Mouse (Mus musculus): ENCODE results near the gene Klhl26.

Klhl26 gene

DNA sequence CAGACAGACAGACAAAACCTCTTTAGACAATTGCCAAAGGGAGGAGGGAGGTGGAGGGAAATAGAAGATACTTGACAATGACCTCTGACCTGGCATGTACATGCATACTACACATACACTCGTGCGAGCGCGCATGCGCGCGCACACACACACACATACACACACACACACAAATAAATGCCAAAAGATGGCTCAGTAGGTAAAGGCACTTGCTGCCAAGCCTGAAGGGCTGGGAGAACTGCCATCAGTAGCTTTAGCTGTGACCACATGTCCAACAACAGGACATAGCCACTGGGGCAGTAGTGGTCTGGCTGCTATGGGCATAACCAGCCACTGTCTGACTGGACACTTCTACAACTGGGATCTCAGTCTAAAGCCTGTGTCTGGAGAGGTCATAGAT, 4.9 kb downstream of the Klhl26 start:
- no peak for DNase-seq (ENCODE audit: low spot score)

DNA sequence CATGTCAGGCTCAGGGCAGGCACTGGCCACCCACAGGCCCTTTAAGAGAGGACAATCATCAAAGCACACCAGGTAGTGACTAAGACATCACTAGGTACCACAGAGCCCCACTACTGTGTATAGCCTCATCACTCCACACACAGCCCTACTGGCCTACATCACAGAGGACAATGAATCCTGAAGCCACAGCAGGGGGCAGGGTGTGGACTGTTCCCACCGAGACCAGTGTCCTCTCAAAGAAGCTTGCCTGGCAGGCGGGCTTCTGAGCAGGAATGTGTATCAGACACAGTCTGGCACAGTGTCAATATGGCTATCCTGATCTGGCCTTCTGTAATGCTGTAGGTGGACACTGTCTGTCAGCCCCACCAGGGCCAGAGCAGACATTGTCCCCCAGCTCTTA, 6.8 kb downstream of the Klhl26 start:
- no peak for DNase-seq (ENCODE audit: low spot score)

DNA sequence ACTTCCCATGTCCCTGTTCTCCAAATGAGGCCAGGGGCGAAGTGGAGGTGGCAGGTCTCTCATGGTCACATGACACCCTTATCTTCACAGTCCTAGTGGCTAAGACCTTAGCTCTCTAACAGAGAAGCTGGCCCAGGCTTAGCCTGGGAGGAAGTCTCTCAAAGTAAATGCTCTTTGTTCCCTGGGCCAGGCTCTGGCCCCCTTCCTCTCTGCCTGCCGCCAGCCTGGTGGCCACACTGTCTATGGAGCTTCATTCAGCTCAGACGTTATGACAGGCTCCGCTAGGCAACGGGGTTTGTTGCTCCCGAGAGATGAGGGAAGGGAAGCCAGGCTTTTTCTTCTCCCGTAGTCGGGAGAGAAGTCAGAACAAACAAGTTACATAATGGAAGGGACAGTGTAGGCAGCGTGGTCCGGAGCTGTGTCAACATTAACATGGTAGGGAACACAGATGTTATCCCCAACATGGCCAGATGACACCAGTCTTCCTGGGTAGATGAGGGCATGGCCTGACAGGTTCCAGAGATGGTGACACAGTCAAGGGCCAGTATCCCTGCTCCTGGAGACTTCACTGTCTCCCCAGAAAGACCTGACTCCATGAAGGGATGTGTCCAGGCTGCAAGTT, 7.4 kb downstream of the Klhl26 start:
- DNase-seq (ENCODE audit: low spot score): no peak

DNA sequence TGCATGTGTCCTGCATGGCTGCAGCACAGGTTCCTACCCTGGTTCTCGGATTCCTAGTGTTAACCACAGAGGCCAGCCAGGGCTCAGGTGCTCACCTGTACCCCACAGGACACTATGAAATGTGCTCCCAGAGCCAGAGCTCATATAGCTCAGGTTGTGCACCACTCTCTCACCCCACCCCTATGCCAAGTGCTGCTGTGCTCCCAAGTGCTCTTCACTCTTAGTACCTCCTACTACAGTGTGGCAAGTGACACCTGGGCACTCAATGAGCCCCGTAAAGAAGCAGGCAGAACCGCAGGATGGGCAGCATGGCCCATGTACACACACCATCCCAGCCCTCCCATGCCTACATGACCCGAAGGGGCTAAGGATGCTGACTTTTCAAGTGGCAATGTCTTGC, 8.0 kb downstream of the Klhl26 start:
- no peak for DNase-seq (ENCODE audit: low spot score)

DNA sequence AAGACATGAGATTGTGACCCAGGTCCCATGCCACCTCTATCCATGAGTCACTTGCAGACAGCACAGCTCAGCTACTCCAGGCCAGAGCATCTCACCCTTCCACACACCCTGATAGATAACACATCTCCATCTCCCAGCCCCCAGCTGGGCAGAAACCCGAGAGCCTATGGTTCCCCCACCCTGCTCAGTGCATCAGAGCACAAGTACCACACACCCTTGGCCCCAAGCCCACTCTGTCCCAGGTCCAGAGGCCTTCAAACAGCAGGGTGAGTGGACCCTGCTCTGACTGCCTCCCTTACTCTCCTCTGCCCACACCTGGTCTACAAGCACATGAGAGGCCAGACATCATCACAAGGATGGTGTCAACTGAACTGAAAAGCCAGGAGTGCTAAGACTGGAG, 8.9 kb downstream of the Klhl26 start:
- DNase-seq (ENCODE audit: low spot score): no peak

DNA sequence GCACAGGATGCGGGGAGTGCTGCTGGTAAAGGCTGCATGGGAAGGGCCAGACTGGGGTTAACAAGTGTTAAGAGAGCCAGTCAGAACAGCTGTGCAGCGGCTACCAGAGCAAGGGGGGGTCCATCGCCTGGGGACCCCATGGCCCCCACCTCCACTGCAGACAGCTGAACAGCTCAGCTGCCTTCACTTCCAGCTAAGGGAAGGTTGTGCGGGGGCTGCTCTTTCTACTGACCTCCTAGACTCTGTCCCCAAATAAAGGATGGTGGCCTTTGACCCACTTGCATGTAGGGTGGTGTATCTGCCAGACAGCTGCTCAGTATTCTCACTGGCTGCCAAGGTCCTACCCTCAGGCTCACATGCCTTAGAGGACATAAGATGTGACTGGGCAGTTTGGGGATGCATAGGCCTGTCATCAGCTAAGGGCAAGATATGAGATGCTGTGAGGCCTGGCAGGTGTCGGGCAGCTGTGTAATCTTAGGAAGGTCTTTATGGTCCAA, 9.5 kb downstream of the Klhl26 start:
- no peak for DNase-seq (ENCODE audit: low spot score)

DNA sequence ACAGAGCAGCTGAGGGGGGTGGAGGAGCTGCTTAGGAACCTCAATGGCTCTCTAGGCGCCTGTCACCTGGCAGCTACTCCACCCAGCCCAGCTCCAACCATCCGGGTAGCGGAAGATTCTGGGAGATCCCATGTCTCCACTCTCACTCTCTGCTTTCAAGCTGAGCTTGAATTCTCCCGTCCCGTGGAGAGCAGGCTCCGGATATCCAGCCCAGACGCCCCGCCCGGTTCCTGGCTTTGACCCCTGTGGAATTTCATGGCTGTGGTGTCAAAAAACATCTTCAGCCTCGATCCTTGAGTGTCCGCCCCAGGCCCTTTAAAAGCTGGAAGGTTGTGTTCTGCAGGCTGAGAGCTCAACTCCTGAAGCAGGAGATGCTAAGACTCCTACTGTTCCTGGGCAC, 10.0 kb downstream of the Klhl26 start:
- no peak for DNase-seq (ENCODE audit: low spot score)

DNA sequence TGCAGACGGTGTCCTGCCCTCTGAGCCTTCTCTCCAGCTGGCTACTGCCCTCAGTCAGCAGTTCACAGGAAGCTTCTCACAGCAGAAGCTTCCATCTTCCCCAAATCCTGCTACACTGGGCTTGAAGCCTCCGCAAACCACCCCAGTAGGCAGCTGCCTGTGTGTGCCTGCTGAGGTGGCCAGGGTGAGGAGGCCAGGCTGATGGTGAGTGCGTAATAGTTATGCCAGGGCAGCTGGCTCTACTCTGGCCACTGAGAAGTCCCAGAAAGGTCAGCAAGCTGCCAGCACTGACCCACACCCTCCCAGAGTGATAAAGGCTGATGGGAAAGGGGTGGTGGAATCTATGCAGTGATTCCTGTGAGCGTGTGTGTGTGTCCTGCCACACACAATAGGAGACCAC, 10.5 kb downstream of the Klhl26 start:
- no peak for DNase-seq (ENCODE audit: low spot score)

DNA sequence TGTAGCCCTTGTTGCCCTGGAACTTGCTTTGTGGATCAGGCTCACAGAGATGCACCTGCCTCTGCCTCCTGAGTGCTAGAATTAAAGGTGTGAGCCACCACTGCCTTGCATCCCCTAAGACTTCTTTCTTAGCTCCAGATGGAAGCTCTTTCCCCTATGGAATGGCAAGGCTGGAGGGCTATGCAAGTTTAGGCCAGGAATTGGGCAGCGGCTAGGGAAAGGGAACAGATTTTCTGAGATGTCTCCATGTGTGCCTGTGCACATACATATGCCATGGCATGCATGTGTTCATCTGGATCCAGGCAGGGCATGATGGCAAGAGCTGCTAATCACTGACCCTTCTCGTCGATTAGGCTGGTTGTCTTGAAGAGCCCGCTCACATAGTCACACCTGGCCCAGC, 11.1 kb downstream of the Klhl26 start:
- DNase-seq (ENCODE audit: low spot score): no peak

DNA sequence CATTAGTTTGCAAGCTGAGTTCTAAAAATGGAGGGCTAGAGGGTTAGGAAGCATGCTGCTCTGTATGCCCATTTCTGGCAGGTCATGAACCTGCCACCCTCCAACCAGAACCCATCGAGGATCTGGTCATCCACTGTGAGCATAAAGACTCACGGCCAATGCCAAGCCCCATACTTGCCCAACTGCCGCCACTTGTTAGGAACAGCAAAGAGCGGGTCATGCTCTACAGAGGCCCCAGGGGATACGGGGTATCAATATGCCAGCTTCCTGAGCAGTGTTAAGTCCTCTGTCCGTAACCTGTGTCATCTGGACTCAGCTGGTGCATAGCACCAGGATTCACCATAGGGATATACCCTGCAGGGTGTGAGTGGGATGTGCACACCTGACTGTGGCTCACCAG, 12.6 kb downstream of the Klhl26 start:
- DNase-seq (ENCODE audit: low spot score): no peak

DNA sequence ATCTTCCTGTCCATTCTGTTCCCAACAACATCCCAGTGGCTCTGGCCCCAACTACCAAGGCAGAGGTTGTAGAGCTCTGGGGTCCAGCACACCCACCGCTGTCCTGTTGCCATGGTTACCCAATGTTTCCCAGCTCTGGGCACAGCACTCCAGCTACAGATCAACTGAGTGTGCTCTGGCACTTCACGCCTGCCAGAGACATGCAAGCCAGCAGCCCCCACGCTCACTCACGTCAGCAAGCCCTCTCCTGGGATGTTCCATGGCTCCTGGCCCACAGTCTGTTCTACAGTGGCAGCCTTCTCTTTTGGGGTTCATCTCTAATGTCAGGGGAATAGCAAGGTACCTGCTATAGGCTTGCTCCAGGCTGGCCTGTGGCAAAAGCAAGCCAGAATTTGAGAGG, 13.5 kb downstream of the Klhl26 start:
- no peak for DNase-seq (ENCODE audit: low spot score)

DNA sequence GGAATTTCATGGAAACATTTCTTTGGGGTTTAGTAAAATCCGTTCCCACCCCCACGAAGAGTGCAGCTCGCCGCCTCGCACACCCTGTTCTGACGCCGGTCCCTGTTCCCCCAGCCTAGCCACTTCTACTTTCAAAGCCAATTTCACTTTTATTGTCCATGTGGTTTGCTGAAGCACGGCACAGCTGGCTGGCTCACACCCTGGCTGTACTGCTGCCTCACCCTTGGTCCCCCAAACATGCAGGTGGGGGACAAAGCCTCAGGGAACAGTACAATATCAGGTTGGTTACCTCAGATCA, 14.3 kb downstream of the Klhl26 start:
- no peak for DNase-seq (ENCODE audit: low spot score)

DNA sequence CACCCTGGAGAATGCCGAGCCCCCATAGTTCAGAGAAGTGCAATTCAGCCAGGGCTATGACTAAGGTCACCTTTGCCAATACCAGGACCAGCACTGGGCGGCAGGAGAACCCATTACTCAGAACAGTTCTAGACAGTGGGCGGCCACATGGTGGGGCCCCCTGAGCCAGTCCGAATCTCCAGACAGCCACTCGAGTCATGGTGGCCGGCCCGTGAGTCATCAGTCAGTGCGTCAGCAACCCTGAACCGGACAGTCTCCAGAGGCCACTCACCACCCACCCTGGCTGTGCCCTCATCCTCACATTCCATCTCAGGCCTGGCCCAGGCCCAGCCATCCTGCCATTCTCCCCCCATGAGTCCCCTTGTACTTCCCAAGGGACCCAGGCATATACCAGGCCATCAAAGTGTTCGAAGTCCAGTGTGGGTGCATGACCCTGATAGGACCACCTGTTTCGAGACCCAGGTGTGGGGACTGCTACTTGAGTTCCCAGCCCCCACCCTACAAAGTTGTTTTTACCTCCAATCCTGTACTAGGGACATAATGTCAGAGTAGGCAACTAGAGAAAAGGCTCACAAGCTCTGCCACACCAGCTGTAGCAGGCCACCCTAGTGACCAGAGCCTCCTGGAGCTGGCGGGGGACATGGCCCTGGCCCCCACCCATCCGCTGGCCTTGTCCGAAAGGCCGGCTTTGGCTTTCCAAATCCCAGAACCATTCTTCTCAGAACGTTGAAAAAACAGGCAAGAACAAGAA, 14.8 kb downstream of the Klhl26 start:
- no peak for DNase-seq (ENCODE audit: low spot score)

DNA sequence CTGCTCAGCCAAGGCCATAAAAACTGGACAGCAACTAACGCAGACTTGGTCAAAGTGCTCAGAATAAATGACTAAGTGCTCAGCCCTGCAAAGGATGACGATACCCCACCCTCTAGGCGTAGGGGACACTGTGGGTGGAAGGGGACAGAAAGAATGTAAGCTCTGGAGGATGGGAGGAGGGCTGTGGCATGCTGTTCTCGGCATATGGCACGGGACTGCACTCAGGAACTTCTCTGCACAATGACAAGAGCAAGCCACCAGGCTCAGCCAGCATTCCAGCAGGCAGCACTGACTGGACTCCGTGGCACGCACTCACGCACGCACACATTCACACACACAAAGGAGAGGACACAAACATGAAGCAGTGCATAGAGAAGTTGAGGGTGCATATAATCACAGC, 16.2 kb downstream of the Klhl26 start:
- no peak for DNase-seq (ENCODE audit: low spot score)

DNA sequence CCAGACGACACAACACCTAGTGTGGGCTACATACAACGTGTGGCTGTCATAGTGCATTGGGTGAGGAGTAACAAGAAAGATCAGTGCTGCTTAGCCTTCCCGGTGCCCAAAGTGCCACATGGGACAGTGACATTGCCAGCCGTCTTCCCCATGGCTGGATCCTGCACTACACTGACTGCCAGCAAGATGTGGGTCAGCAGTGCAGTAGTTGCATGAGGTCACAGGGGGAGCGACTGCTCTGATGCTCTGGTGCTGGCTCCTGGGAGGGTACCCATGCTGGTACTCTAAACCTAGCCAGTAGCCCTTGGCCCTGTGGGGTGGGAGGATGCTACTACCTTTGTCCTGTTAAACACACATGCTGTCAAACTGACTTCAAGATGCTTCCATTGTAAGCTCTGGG, 16.6 kb downstream of the Klhl26 start:
- no peak for DNase-seq (ENCODE audit: low spot score)

DNA sequence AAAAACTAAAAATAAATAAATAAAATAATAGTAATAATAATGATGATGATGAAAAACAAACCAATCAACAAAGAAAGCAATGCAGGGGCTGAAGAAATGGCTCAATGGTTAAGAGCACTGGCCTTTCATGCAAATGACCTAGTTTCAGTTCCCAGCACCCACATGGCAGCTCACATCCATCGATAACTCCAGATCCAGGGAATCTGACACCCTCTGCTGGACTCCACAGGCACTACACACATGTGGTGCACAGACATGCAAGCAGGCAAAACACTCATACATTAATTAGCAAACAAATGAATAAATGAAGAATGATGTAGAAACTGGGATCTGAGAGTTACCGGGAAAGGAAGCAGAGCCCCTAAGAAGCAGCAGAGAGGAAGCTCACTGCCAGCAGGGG, 17.1 kb downstream of the Klhl26 start:
- DNase-seq (ENCODE audit: low spot score): no peak

DNA sequence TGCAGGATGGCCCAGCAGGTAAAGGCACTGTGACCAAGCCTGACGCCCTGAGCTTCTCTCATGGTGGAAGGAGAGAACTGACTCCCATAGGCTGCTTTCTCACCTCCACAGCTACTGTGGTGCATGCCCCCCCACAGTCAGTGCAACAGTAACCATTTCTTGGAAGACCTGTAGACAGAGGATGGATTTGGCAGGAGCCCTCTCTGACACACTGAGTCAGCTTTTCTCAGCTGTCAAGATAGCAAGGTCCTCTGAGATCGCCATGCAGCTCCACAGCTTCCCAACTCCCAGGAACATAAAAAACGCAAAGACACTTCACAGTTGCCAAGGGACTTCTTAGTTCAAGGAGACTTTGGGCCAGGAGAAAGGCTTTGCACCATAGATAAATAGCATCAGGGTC, 18.3 kb downstream of the Klhl26 start:
- no peak for DNase-seq (ENCODE audit: low spot score)

DNA sequence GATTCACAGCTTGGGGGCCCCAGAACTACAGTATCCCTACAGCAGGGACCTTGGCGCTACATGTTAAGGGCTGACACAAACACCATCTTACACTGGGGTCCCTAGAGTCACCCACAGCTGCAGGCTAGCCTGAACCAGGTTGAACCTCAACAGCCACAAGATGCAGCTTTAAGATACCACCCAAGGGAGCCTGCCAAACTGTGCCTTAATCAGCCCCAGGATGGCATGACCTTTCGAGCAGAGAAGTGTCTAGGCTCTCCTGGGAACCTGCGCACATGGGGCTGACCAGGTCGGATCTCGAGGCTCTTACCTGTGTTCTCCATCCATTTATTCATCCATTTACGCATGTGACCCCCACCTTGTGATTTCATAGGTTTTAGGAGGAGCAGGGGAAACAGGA, 18.9 kb downstream of the Klhl26 start:
- DNase-seq (ENCODE audit: low spot score): no peak

DNA sequence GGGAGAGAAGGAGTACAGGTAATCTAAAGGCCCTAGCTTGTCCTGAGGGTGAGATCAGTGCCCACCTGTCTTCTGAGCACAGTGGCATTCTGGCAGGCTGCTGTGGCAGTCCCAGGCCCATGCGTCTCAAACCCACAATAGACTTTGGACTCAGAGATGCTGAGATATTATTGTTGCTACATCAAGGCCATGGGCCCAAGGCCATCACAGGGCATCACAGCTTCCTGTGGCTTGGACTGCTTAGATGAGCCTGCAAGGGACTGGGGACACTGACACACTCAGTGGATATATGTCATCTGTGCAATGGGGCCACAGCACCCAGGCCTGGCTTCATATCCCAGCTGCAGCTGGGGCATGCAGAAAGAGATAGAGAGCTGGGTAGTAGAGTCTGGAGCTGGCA, 19.8 kb downstream of the Klhl26 start:
- no peak for DNase-seq (ENCODE audit: low spot score)

DNA sequence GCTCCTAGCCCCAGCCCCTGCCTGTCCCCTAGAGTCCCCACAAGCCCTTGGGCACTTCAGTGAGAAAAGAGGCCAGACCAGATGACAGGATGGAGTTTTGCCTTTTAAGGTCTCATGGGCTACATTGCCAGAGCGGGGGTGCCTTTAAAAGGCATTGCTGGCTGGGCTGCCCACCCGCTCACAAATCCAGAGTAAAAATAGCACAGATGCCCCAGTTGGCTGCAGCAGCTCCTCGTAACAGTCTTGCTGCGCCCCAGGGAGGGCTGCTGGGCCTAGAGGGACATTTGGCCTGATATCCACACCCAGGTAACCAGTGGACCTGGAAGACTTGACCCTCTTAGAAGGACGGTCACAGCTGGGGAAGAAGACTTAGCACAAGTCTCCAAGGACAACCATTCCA, 22.9 kb downstream of the Klhl26 start:
- DNase-seq (ENCODE audit: low spot score): no peak

DNA sequence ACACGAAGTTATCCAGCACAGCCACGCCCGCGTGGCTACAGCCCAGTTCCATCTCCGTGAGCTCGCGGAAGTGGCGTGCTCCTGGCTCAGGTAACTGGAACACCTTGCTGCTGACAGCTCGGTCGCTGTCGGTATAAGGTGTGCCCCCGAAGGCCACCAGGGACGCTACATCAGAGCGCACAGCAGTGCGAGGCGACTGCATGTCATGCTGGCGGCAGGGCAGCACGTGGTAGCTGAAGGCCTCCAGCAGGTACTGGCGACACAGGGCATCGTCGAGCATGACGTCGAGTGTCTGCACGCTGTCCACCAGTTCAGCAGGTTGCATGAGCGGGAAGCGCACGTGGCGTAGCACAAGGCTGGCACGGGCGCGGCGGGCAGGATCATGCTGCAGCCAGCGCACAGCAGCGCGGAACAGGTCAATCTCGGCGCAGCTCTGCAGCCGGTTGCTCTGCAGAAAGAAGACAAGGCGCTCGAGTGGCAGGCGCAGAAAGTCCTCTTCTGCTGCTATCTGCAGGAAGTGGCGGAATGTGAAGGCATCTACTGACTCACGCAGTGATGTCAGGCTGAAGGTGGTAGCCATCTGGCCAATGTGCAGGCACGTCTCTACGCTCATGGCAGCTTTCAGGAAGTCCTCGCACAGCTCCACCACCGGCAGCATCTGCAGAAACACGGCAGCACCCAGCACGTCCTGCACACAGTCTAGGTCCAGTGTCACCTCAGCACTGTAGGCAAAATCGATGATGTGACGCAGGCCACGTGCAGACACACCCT, 24.4 kb downstream of the Klhl26 start:
- DNase-seq (ENCODE audit: low spot score): no peak

DNA sequence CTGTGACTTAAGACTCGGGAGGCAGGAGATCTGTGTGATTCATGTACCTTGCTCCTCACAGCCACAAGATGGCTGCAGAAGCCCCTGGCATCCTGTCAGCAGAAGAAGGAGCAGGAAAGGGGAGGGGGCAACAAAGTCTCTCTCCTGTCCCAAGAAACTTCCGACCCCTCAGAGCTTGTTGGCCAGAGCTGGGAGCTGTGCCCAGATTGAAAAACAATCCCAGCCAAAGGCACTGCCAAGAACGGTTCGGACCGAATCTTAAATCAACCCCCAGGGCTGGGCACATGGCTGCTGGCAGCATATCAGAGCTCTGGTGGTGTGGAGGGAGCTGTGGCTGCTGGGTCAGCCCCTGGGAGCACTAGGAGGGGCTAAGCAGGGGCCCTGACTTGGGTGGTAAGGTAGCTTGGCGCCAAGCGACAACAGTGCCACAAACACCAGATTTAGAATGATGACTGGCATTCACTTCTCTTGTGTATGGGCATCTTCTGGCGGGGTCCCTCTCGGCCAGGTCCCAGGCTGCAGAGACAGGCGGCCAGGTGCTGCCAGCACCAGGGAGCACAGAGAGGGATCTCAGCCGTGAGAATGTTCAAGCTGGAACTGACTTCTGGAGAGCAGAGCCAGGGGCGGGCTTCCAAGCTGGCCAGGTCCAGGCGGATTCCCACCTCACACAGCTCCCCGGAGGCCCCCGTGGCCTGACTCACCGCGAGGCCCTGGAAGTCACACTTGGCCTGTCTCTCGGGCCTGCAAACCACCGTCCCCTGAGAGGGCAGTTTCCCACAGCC, 28.9 kb downstream of the Klhl26 start:
- no peak for DNase-seq (ENCODE audit: low spot score)

DNA sequence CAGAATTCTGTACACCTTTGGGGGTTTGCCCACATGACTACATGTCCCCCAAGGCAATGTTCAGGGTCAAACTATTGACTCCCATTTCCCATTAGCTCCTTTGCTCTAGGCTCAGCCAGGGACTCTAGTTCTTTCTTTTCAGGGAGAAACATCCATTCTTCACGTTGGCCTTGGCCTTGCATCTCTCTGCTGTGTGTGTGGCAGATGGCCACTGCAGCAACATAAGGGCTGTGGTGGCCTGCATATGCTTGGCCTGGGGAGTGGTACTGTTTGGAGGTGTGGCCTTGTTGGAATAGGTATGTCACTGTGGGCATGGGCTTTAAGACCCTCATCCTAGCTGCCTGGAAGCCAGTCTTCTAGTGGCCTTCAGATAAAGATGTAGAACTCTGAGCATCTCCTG, 30.8 kb downstream of the Klhl26 start:
- no peak for DNase-seq (ENCODE audit: low spot score)

Measured in retina, embryonic 14.5 days (tissue).